Mouse (Mus musculus): ENCODE results near the gene Msx3. TPM values are rescaled to one million over a fixed set of nuclear protein-coding genes. Genes with fewer than 3 reads are reported as not detected.

The Msx3 gene
- polyA plus RNA-seq (2012; rRNA removed) = 0.08 and 0.16 TPM in 2 replicates

DNA sequence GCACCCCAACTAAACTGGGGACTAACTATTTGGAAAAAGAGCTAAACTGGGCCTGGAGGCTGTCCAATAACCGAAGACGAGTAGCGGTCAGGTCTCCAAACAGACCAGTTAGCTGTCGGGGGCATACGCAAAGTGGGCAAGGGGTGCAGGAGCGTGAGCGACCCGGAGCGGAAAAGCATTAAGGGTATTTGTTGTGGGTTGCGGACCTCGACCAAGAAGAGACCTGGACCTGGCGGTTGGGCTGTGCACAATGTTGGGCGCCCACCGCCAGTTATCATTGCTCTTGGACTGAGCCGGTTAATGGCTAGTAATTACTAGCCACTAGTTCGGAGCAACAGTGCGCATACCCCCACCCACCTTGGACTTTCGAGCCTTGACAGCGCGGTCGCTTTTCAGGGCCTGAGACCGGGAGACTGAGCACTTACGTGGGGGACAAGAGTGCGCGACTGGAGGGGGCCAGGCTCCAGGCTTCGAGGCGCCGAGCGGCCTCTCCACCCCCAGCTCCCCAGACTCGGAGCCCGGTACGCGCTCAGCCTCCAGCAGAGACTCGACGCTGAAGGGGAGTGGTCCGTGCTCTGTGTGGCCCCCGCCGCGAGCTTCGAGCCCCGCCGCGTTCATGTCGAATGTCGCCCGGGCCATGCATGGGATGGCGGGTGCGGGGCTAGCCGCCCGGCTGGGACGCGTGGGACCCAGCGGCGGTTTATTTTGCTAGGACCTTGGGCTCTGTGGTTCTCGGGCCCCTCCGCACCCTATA lies at the start of gene Msx3:
TSS of gene Msx3 (minus strand) at position 729 of the 754 bp plus-strand sequence.

DNA sequence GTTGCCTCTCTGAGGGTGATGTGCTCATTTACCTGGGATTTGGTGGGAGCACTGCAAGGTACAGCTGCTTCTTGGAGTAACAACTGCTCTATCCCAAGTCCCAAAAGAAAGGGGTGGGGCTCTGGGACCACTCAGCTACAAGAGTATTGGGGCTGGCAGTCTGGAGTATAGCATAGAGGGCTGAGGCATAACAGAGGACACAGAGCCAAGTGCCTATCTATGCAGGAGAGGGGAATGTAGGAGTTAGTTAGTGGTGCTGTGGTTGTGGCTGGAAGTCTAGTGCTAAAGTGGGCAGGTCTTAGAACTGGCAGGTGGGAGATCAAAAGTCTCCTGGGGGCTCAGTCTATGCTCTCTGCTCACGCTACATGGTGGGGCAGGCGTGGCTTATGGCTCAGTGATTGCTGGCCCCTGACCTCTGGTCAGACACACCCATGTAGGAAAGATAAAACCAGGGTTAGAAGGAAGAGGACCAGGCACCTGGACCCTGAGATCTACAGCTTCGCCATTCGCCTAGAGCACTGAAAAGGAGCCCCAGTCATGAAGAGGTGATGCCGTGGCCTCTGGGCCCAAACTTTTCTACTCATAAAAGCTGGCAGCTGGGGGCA lies 44.1 kb upstream of the Msx3 start, which contains the start of gene Prap1:
TSS of gene Prap1 (plus strand) at position 472 of the 605 bp plus-strand sequence.

DNA sequence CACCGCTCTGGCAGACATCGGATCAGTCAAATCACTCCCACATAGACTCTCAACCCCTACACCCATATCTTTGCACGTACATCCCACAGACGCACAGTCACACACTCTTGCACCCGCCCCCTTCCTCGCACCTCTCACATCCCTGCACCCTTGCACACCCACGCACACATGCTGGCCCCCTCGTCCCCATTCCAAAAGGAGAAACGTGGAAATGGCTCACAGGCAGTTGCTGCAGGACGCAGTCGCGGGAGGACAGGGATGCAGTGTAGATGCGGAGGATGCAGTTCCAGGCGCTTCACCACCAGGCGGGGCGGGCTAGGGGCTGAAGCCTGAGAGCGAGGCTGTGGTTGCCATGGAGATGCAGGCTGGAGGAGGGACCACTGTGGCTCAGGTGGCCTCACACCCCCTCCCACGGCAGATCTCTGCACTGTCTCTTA lies 33.4 kb upstream of the Msx3 start, which contains the start of gene Caly:
TSS of gene Caly (minus strand) at position 307 of the 437 bp plus-strand sequence.

DNA sequence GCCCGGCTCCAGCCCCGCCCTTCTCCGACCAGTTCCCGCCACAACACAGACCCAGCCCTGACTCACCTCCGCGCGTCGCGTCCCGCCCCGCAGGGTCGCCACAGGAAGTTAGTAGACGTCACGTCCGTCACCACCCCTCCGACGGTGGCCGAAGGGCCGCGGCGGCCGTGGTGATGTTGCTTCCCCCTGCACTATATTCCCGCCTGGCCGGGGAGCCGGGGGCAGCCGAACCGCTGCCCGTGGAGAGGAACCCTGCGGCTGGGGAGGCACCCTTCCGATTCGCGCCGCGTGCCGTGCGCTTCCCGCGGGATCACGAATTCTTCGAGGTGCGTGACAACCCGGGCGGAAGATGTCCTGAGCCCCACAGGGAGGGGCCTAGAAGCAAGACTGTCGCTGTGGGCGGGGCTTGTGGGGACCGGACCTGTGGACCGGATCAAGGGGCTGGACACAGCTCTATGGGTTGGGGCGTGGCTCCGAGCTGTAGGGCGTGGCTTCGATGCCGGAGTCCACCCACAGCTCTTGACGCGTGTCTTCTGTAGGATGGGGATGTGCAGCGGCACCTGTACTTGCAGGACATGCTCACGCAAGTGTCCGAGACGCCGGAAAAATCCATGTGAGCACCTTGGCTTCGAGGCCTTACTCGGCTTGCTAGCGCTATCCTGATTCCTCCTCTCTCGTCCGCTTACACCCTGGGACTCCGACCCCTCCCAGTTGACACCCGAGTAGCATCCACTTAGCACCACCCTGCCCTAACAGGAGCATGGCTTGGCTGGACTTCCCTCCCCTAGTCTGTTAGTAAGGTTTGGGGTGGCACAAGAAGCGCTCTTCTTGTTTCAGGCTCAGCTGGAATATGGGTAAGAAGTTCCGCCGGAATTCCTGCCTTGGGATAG lies 12.4 kb downstream of the Msx3 start, which contains the start of the genes Zfp511 and Tubgcp2:
TSS of gene Zfp511 (plus strand) at position 111 of the 890 bp plus-strand sequence.
TSS of gene Tubgcp2 (minus strand) at position 389 of the 890 bp plus-strand sequence.

Other genes with a start within 250 kb of the Msx3 start
- 0.21 and 0.38 TPM in 2 replicates for gene Adgra1, start 214.9 kb downstream of the Msx3 start, polyA plus RNA-seq (2012; rRNA removed)
- gene Kndc1, start 154.4 kb downstream of the Msx3 start, polyA plus RNA-seq (2012; rRNA removed) = 0.26 and 0.41 TPM in 2 replicates
- 0.23 TPM in 1 of 2 replicates, not detected in the other for gene Utf1, start 105.3 kb downstream of the Msx3 start, polyA plus RNA-seq (2012; rRNA removed)
- gene 6430531B16Rik, start 70.3 kb downstream of the Msx3 start, polyA plus RNA-seq (2012; rRNA removed) = 0.16 TPM in 2 replicates
- gene Adam8, start 56.5 kb downstream of the Msx3 start, polyA plus RNA-seq (2012; rRNA removed) = 4.5 and 5.3 TPM in 2 replicates
- 55.6 and 88.0 TPM in 2 replicates for gene Zfp511, start 12.7 kb downstream of the Msx3 start, polyA plus RNA-seq (2012; rRNA removed)
- 13.5 and 15.3 TPM in 2 replicates for gene Tubgcp2, start 12.4 kb downstream of the Msx3 start, polyA plus RNA-seq (2012; rRNA removed)
- 4.1 and 5.0 TPM in 2 replicates for gene Caly, start 33.5 kb upstream of the Msx3 start, polyA plus RNA-seq (2012; rRNA removed)
- 14.8 and 25.0 TPM in 2 replicates for gene Prap1, start 44.3 kb upstream of the Msx3 start, polyA plus RNA-seq (2012; rRNA removed)
- gene Fuom, start 53.4 kb upstream of the Msx3 start, polyA plus RNA-seq (2012; rRNA removed) = 100 and 110 TPM in 2 replicates
- gene Paox, start 66.7 kb upstream of the Msx3 start, polyA plus RNA-seq (2012; rRNA removed) = 8.3 and 9.1 TPM in 2 replicates
- 112 and 131 TPM in 2 replicates for gene Echs1, start 67.4 kb upstream of the Msx3 start, polyA plus RNA-seq (2012; rRNA removed)
- 14.0 and 15.3 TPM in 2 replicates for gene Mtg1, start 88.5 kb upstream of the Msx3 start, polyA plus RNA-seq (2012; rRNA removed)
- gene Sprn, start 105.8 kb upstream of the Msx3 start, polyA plus RNA-seq (2012; rRNA removed) = 0.93 and 1.4 TPM in 2 replicates
- gene Olfr522, start 115.7 kb upstream of the Msx3 start, polyA plus RNA-seq (2012; rRNA removed) = not detected in 2 replicates
- 0.10 TPM in 1 of 2 replicates, not detected in the other for gene Olfr523, start 124.1 kb upstream of the Msx3 start, polyA plus RNA-seq (2012; rRNA removed)
- not detected in 2 replicates for gene Olfr524, start 156.9 kb upstream of the Msx3 start, polyA plus RNA-seq (2012; rRNA removed)
- 0.30 and 0.50 TPM in 2 replicates for gene Cd163l1, start 169.2 kb upstream of the Msx3 start, polyA plus RNA-seq (2012; rRNA removed)
- gene 5830411N06Rik, start 198.2 kb upstream of the Msx3 start, polyA plus RNA-seq (2012; rRNA removed) = 0.16 TPM in 1 of 2 replicates, not detected in the other

Data from colon, adult 2 months (tissue).